Mouse (Mus musculus) v-Abl transformed pro-B cells (cell line): ENCODE measurements around the gene Vsig8.

Source experiments
- in situ Hi-C, 2 experiments: fragments of 400-800 bp; cut with MboI; formaldehyde crosslinking; loops; one replicate each; pipeline ENCODE4 v1.15.1; 2025; ENCODE audit not compliant: unreplicated experiment in 2 of 2

The Vsig8 gene

DNA sequence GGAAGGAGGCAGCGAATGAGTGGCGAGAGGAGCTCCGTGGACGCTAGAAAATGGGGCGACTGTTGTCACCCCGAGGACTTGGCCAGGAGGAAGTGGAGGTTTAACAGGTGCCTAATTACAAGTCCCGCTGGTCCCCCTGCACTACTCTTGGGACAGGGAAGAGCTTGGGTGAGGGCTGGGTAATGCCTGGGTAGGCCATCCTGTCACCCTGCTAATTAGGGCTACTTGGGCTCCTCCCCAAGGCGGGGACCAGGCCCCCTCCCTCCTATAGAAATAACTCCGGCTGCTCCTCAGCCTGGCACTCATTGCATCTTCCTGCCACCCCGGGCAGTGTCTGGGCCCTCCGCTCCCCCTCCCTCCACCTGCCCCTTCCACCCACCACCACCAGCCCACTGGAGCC, at the start of gene Vsig8:
TSS of gene Vsig8 (plus strand) at position 301 of the 400 bp plus-strand sequence.
- in situ Hi-C loops: no loop called here

GRCm38 (mm10) chr1:172507001-172507400, 48.7 kb upstream of the Vsig8 start:
- in situ Hi-C loops: loop anchor here (25.0 kb wide), 1 partner anchor 370 kb away; the partner anchor contains the start of genes Dcaf8 (in 2 of the 2) and Pex19 (in 2 of the 2)

DNA sequence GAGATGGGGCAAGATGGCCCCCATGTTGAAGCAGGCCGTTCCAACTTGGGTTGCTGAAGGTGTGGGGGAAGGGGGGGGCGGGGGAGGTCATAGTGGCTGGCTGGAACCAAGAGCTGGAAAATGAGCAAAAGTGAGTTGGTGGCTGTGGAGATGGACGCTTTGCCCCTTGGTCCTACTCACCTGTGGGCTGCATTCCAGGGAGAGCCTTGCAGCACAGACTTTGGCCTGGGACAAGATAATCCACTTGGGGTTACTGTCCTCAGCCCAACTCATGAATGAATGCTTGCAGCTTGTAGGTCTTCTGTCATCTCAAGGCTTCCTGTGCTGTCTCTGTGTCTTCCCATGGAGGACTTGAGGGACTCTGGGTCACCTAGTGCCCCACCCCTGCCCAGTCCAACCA, 48.0 kb upstream of the Vsig8 start:
- in situ Hi-C loops: loop anchor here (25.0 kb wide), 1 partner anchor 370 kb away; the partner anchor contains the start of genes Dcaf8 (in 2 of the 2) and Pex19 (in 2 of the 2)

DNA sequence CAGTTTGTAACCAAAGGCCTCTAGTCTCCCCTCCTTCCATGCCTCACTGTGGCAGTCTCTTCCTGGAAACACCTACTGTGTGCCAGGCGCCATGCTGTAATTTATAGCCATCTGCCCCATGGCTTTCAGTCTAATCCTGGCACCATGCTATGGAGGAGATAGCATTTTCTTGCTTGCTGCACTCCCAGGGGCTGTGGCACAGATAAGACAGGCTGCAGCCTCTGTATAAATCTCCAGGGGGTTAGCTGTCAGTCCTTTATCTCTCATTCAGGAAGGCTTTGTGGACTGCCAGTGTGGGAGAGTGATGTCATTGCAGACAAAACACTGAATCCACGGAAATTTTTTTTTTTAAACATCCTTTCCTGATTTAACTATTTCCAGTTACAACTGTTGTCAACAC, 47.6 kb upstream of the Vsig8 start:
- in situ Hi-C loops: loop anchor here (25.0 kb wide), 1 partner anchor 371 kb away; the partner anchor contains the start of genes Dcaf8 (in 2 of the 2) and Pex19 (in 2 of the 2)

GRCm38 (mm10) chr1:172509235-172509634, 46.5 kb upstream of the Vsig8 start:
- in situ Hi-C loops: loop anchor here (25.0 kb wide), 1 partner anchor 372 kb away; the partner anchor contains the start of genes Dcaf8 (in 2 of the 2) and Pex19 (in 2 of the 2)

DNA sequence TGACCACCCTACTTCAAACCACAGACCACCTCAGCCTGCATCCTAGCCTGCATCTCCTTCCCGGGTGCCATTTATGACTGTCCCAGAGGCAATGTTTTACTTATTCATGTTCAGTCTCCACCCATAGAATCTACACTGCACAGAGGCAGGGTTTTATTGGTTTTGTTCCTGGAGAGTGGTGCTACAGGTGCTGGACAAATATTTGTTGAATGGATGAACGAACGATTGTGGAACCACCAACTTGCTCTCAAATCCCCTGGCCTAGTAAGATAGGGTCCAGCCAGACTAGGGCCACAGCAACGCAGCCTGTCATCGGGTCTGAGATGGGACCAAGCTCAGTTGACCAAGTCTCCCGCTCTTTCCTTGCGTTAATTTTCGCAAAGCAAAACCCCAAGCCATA, 45.8 kb upstream of the Vsig8 start:
- in situ Hi-C loops: loop anchor here (25.0 kb wide), 1 partner anchor 373 kb away; the partner anchor contains the start of genes Dcaf8 (in 2 of the 2) and Pex19 (in 2 of the 2)

- in situ Hi-C loops: loop anchor here (25.0 kb wide), 1 partner anchor 373 kb away; the partner anchor contains the start of genes Dcaf8 (in 2 of the 2) and Pex19 (in 2 of the 2)
Measured at GRCm38 (mm10) chr1:172510421-172510972, 45.2 kb upstream of the Vsig8 start.

- in situ Hi-C loops: loop anchor here (25.0 kb wide), 1 partner anchor 376 kb away; the partner anchor contains the start of genes Dcaf8 (in 2 of the 2) and Pex19 (in 2 of the 2)
Measured at GRCm38 (mm10) chr1:172512962-172513361, 42.8 kb upstream of the Vsig8 start.

DNA sequence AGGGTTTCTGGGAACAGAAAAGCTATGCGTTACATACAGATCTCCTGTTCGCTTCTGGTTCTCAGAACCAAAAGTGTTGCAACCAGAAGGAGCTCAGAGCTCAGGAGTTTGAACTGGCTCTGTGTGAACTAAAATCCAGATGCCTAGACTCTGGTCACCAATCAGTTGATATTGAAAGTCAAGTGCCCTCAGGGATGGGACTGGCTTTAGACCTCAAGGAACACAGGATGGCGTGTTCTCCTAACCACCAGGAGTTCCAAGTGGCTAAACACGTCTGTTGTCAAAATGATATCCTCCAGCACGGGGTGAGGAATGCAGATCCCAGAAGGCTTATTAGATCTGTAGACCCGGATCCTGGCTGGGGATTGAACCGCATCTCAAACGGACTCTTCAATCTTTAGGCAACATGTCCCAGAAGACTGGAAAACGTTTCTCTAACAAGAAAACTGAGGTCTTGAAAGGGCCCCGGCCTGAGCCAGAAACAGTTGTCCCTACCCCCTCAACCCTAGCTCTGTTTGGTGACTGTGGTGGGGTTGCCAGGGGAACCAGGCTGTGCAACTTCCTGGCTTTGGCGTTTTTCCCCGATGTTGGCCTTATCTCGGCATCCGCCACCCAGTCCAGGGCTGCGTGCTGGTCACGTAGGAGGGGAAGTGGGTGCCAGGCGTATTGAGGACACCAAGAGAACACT, 42.1 kb upstream of the Vsig8 start:
- in situ Hi-C loops: loop anchor here (25.0 kb wide), 1 partner anchor 376 kb away; the partner anchor contains the start of genes Dcaf8 (in 2 of the 2) and Pex19 (in 2 of the 2)

DNA sequence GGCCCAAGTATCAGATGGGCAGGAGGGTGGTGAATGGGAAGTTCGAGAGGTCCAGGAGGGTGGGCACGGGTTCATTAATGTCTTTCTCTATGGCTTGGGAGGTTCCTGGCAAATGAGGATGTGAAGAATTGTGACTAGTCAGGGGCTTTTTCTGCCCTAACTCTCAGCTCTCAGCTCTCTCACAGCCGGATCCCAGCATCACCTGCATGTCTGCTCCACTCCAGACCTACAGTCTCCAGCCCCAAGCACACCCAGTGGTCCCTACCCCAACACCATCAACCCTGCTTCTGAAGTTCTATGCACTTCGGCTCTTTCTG, 41.6 kb upstream of the Vsig8 start:
- in situ Hi-C loops: loop anchor here (25.0 kb wide), 1 partner anchor 377 kb away; the partner anchor contains the start of genes Dcaf8 (in 2 of the 2) and Pex19 (in 2 of the 2)

DNA sequence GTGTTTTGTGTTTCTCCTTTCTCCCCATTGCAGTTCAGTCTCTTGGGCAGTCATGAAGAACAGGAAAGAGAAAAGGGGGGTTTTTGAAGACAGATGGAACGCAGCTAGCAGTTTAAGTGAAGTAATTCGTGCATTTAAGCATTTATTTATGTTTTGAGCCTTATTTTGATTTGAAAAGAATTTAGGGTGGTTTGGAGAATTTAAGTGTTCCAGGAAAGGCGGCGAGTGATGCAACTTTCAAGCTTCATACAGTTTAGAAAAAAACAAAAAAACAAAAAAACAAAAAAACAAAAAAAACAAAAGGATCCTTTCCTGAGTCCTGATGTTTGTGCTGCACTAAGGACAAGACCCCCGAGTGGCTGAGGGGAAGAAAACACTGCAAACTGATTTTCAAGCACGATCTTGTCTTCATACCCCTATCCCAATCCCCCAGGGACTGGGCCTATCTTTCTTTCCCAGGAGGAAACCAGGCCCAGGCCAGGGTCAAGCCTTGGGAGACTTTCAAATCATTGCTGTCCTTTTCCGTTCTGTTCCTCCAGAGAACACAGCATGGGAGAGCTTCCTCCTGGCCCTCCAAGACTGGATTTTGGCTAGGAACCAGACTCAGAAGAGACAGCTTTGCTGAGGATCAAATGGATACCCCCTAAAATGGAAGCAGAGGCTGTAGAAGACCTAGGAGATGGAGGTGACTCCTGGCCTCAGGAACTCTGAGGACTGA, 41.0 kb upstream of the Vsig8 start:
- in situ Hi-C loops: loop anchor here (25.0 kb wide), 1 partner anchor 377 kb away; the partner anchor contains the start of genes Dcaf8 (in 2 of the 2) and Pex19 (in 2 of the 2)

DNA sequence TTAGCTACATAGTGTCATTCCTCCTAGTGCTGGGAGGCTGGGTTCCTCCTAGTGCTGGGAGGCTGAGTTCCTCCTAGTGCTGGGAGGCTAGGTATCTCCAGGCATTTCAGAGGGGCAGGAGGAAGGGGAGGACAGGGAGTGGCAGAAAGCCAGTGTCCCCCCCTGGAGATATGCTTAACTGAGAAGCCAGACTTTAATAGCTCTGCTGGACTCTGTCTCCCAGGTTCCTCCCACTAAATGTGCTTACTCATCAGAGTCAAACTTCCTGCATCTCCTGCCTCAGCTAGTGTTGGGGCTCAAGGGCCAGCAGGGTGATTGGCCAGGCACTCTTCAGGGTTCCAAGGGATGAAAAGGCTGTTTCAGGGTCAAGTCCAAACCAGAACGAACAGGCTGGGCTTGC, 40.3 kb upstream of the Vsig8 start:
- in situ Hi-C loops: loop anchor here (25.0 kb wide), 1 partner anchor 378 kb away; the partner anchor contains the start of genes Dcaf8 (in 2 of the 2) and Pex19 (in 2 of the 2)

DNA sequence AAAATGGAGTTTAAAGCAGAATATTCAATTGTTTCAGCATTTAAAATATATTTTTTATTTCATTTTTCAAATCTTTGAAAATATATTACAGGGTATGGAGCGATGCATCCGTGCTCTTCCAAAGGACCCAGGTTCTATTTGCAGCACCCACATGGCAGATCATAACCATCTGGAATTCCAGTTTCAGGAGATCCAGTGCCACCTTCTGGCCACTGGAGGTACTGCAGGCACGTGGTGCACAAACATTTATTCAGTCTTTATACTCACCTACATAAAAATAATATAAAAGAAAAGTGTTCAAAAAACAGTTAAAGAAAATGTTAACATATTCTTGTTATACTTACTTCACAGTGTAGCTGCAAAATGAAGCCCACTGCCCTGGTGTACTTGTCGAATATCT, 37.7 kb upstream of the Vsig8 start:
- in situ Hi-C loops: loop anchor here (25.0 kb wide), 1 partner anchor 381 kb away; the partner anchor contains the start of genes Dcaf8 (in 2 of the 2) and Pex19 (in 2 of the 2)

- in situ Hi-C loops: loop anchor here (5.0 to 25.0 kb wide), 2 partner anchors 37 to 382 kb away; partner anchors contain the start of genes Dcaf8 (in 2 of the 2), Pex19 (in 2 of the 2) and Igsf9 (in 1 of the 2)
Measured at GRCm38 (mm10) chr1:172519644-172520043, 36.1 kb upstream of the Vsig8 start.

- in situ Hi-C loops: loop anchor here (5.0 to 25.0 kb wide), 2 partner anchors 39 to 384 kb away; partner anchors contain the start of genes Dcaf8 (in 2 of the 2), Pex19 (in 2 of the 2) and Igsf9 (in 1 of the 2)
Measured at GRCm38 (mm10) chr1:172520576-172521440, 34.9 kb upstream of the Vsig8 start, which contains the start of gene Cfap45. Gene Cfap45 (plus strand): TSS chr1:172520801.

DNA sequence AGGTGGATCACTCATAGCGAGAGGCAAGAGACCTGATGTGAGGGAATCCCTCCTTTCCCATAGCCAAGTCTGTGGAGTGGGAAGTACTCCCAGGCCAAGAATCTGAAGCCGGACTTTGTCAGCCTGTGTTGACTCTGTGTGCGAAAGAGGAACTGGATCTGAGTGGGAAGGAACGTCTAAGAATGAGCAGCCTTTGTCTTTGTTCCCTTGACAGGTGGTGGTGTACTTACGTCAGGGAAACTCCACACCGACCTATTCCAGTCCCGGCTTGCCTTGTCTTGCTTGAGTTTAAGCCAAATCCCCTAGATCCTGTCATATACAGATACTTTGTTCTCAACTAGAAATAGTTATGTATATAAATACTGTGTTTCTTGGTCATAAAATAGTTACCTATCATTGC, 33.2 kb upstream of the Vsig8 start:
- in situ Hi-C loops: loop anchor here (5.0 to 25.0 kb wide), 2 partner anchors 40 to 385 kb away; partner anchors contain the start of genes Dcaf8 (in 2 of the 2), Pex19 (in 2 of the 2) and Igsf9 (in 1 of the 2)

GRCm38 (mm10) chr1:172523699-172524101, 32.0 kb upstream of the Vsig8 start:
- in situ Hi-C loops: loop anchor here (5.0 to 25.0 kb wide), 2 partner anchors 41 to 386 kb away; partner anchors contain the start of genes Dcaf8 (in 2 of the 2), Pex19 (in 2 of the 2) and Igsf9 (in 1 of the 2)

GRCm38 (mm10) chr1:172525027-172525764, 30.5 kb upstream of the Vsig8 start:
- in situ Hi-C loops: loop anchor here (5.0 kb wide), 3 partner anchors 33 to 107 kb away; partner anchors contain the start of gene Dusp23 (in 2 of the 2)
